Mouse (Mus musculus): ENCODE data around the gene Ccna1. TPM values are rescaled to one million over a fixed set of nuclear protein-coding genes. Genes with fewer than 3 reads are reported as not detected.

Gene Ccna1
- 0.43 and 0.98 TPM in 2 replicates for polyA plus RNA-seq (2016; fragmentation: Nextera tagmentation; extraction: Ambion mirVana)

DNA sequence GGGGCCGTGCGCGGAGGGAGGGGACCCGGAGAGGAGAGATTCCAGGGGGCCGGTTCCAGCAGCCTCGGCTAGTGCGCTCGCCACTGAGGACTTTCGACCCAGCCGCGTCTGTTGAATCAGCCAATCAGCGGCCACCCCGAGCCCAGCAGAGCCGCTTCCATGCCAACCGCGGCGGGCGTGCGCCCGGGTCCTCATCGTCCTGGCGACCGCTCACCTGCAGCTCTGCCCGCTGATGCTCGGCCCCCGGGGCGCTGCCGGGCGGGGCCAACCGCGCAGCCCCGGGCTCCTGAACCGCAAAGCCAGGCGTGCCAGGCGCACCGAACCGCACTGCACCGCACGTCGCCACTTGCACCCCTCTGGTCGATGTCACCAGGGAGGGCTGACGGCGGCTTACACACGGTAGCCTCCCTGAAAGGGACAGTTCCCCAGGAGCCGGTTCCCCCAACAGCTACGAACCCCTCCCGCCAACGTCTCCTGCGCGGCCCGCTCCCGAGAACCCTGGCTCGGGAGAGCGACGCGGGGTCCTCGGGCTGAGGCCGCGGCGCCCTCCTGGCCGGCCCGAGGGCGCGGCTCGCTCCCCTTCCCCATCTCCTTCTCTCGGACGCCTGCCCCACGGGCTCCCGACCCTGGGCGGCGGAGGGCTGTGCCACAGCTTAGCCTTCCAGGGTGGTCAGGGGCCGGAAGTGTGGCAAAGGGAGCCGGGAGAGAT, at the start of gene Ccna1:
Gene Ccna1 (minus strand): TSS at position 464 of the 709 bp plus-strand sequence.
- H3K27ac ChIP-seq = no peak within 1 kb of the TSS
- H3K9ac ChIP-seq = no peak within 1 kb of the TSS; the same call in 1 of the 2 replicates
- peak within 1 kb of the TSS; percentile 67 for H3K4me2 ChIP-seq
- no peaks in the 10 kb centered on the region for H3K36me3 ChIP-seq
- ATAC-seq = peak; percentile 65
- H3K27me3 ChIP-seq (replicated peaks) = peaks cover 40% of the 10 kb centered on the region
- 3% methylated on average over 64 of the region's 73 CpGs for WGBS (ENCODE audit: insufficient replicate concordance)
- peaks cover 3% of the 10 kb centered on the region; the same call in 1 of the 2 replicates for H3K4me1 ChIP-seq
- peak within 1 kb of the TSS; percentile 48 for H3K4me3 ChIP-seq
- H3K9me3 ChIP-seq (replicated peaks) = no peaks in the 10 kb centered on the region

DNA sequence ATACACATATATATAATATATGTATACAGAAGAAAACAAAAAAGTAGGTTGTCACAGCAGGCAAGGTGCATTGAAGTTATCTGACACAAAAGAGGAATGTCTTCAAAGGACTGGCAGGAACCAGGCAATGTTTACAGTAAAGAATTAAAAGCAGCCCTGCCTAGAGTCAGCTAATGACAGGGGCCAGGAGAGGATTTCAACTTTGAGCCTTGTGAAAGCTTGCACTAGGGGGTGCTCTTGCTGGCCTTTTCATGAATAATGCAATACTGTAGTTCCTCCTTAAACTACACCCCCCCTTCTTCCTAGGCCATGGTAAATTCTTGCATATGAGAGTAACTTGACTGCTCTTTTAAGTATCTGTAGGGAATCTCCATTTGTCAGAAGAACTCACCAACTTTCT, 45.8 kb upstream of the Ccna1 start:
- H3K36me3 ChIP-seq = no peaks in the 10 kb centered on the region
- H3K27me3 ChIP-seq (replicated peaks) = no peaks in the 10 kb centered on the region
- H3K9me3 ChIP-seq (replicated peaks) = no peaks in the 10 kb centered on the region
- no peak overlapping the region for H3K4me2 ChIP-seq
- H3K9ac ChIP-seq = no peak overlapping the region
- ATAC-seq = no peak
- no peak overlapping the region for H3K4me3 ChIP-seq
- H3K4me1 ChIP-seq = no peaks in the 10 kb centered on the region
- no peak overlapping the region for H3K27ac ChIP-seq

DNA sequence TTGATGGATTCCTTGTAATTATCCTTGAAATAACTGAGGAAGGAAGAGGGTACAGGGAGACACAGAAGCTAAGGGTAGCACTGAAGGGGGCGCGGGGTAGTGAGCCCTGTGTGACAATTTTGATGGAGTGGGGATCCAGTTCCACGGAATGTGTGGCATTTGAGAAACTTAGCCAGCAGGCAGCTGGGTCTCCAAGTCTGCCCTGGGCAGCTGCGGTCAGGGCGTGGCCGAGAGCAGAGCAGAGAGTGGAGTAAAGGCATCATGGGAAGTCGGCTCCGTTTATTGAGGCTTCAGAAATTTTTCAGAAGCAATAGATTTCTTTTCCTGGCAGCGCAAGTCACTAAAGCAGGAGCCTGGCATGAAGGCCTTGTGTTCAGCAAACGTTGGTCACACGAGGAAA, 43.7 kb upstream of the Ccna1 start:
- no peaks in the 10 kb centered on the region for H3K9me3 ChIP-seq (replicated peaks)
- no peak overlapping the region for H3K27ac ChIP-seq
- H3K27me3 ChIP-seq (replicated peaks) = no peaks in the 10 kb centered on the region
- no peaks in the 10 kb centered on the region for H3K4me1 ChIP-seq
- no peak overlapping the region for H3K4me3 ChIP-seq
- WGBS (ENCODE audit: insufficient replicate concordance) = 71% methylated on average over 11 of the region's 11 CpGs
- no peak for ATAC-seq
- H3K4me2 ChIP-seq = no peak overlapping the region
- H3K9ac ChIP-seq = no peak overlapping the region
- no peaks in the 10 kb centered on the region for H3K36me3 ChIP-seq

DNA sequence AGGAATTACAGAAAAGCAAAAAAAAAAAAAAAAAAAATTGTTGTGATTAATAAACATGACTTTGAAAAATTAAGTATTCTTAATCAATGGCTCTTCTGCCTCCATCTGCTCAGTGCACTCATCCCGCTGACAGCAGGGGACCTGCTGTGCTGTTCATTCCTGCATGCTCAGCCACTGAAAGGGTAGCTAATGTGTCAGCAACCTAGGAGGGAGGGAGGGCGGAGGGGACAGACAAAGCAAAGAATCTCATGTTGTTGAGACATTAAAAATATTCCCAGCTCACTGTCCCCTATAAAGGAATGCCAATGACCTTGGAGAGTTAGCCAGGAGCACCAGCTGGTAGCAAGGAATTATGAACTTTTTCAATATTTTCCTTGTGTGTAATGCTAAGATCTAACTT, 42.7 kb upstream of the Ccna1 start:
- Histone ChIP-seq H3K4me3 (no peak overlapping the region), H3K27me3 (replicated peaks) (no peaks in the 10 kb centered on the region), H3K4me2 (no peak overlapping the region), H3K4me1 (no peaks in the 10 kb centered on the region), H3K27ac (no peak overlapping the region), H3K9me3 (replicated peaks) (no peaks in the 10 kb centered on the region), H3K36me3 (no peaks in the 10 kb centered on the region), H3K9ac (no peak overlapping the region)
- ATAC-seq = no peak
- WGBS (ENCODE audit: insufficient replicate concordance) = 69% methylated on average over 2 of the region's 2 CpGs

DNA sequence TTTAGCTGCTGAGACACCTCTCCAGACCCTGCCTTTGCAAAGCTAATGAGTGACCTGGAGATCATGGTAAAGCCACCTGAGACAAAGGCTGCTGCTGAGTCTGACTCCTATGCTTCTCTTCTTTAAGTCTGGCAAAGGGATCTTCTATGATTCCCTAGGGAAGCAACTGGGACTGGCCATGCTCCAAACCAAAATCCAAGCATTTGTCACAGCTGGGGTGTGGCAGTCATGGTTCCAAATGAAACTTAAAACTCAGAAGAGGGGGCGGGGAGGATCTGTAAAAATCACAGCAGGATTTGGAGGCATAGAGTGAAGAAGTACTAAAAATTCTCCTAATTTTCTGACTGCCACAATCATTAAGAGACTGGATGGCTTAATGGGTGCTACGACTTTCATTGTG, 41.9 kb upstream of the Ccna1 start:
- Histone ChIP-seq H3K4me1 (no peaks in the 10 kb centered on the region), H3K9ac (no peak overlapping the region), H3K27ac (no peak overlapping the region), H3K36me3 (no peaks in the 10 kb centered on the region), H3K27me3 (replicated peaks) (no peaks in the 10 kb centered on the region), H3K9me3 (replicated peaks) (no peaks in the 10 kb centered on the region), H3K4me2 (no peak overlapping the region), H3K4me3 (no peak overlapping the region)
- 44% methylated on average over 2 of the region's 2 CpGs for WGBS (ENCODE audit: insufficient replicate concordance)
- no peak for ATAC-seq

- no peak overlapping the region for H3K27ac ChIP-seq
- no peak overlapping the region for H3K4me2 ChIP-seq
Measured at GRCm38 (mm10) chr3:55096655-55097005, 41.3 kb upstream of the Ccna1 start.

DNA sequence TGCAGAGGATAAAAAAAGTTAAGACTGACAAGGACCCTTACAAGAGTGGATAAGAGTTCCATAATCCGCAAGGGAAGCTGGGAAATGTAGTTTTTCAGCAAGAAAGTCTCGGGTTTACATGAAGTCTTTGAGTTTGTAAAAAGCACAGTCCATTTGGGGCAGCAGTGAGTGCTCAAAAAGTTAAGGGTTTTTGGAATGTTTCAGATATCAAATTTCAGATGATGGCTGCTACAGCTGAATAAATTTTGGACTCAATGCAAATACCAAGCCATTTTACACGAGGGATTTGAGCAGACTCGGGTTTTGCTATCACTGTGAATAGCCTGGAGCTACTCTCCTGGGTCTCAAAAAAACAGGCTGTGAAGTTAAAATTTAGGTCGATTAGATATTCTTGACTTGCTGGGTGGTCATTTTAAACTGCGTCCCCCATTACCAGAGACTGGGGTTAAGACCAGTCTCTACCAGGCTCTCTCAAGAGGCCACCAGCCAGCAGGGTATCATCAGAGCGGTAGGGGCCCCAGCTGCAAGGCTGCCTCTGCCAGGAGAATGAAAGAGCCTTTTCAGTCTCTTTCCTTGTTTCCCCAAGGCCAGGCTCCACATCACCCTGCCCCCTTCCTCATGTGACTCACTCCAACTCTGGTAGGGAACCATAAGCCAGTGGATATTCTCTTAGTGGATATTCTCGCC, 40.8 kb upstream of the Ccna1 start:
- ATAC-seq = no peak

More at GRCm38 (mm10) chr3:55096655-55097005, 41.3 kb upstream of the Ccna1 start:
- no peak for ATAC-seq
- Histone ChIP-seq H3K4me3 (no peak overlapping the region), H3K36me3 (no peaks in the 10 kb centered on the region), H3K27me3 (replicated peaks) (no peaks in the 10 kb centered on the region), H3K9ac (no peak overlapping the region), H3K4me1 (no peaks in the 10 kb centered on the region), H3K9me3 (replicated peaks) (no peaks in the 10 kb centered on the region)
- 49% methylated on average over 2 of the region's 2 CpGs for WGBS (ENCODE audit: insufficient replicate concordance)

DNA sequence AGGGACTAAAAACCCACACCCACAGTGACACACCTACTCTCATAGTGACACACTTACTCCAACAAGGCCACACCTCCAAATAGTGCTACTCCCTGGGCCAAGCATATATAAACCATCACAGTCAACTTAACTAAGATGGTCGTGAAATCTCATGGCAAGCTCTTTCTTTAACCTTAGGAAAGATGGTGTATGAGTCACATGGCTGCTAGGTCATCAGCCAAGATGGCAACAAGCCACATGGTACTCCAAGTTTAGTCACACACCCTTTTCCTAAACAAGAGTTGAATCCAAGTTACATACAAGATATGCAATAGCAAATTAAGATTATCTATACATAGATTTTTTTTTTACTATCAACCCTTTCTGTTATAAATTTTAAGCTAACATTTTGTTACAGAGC, 37.9 kb upstream of the Ccna1 start:
- Histone ChIP-seq H3K4me2 (no peak overlapping the region), H3K4me1 (no peaks in the 10 kb centered on the region), H3K27me3 (replicated peaks) (no peaks in the 10 kb centered on the region), H3K27ac (no peak overlapping the region), H3K9me3 (replicated peaks) (no peaks in the 10 kb centered on the region), H3K4me3 (no peak overlapping the region), H3K36me3 (no peaks in the 10 kb centered on the region), H3K9ac (no peak overlapping the region)
- WGBS (ENCODE audit: insufficient replicate concordance) = 56% methylated on average over 1 of the region's 1 CpGs
- no peak for ATAC-seq

More for the DNA sequence above, 40.8 kb upstream of the Ccna1 start:
- Histone ChIP-seq H3K9me3 (replicated peaks) (no peaks in the 10 kb centered on the region), H3K9ac (no peak overlapping the region), H3K4me1 (no peaks in the 10 kb centered on the region), H3K4me3 (no peak overlapping the region), H3K27me3 (replicated peaks) (no peaks in the 10 kb centered on the region), H3K4me2 (no peak overlapping the region), H3K36me3 (no peaks in the 10 kb centered on the region), H3K27ac (no peak overlapping the region)
- WGBS (ENCODE audit: insufficient replicate concordance) = 37% methylated on average over 8 of the region's 8 CpGs

DNA sequence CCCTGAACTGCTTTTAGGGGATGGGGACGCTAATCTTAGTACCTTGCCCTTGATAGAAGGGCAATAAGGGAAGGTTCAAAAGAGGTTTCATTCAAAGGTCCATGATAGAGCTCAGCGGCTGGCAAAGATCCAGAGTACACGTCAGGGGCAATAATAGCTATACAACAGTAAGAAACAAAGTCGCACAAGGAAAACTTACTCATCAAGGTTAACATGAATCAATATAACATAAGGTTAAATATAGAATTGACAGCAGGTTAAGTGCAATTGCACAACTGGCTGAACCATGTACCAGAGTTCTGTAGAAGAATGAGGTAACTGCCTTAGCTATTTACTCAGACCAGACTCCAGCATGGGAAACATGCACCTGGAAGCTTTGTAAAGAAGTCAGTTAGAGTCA, 34.0 kb upstream of the Ccna1 start:
- Histone ChIP-seq H3K9ac (no peak overlapping the region), H3K27me3 (replicated peaks) (no peaks in the 10 kb centered on the region), H3K9me3 (replicated peaks) (no peaks in the 10 kb centered on the region), H3K4me1 (no peaks in the 10 kb centered on the region), H3K4me3 (no peak overlapping the region), H3K27ac (no peak overlapping the region), H3K36me3 (no peaks in the 10 kb centered on the region), H3K4me2 (no peak overlapping the region)
- ATAC-seq = no peak
- 52% methylated on average over 4 of the region's 4 CpGs for WGBS (ENCODE audit: insufficient replicate concordance)

- ATAC-seq = no peak
- H3K27me3 ChIP-seq (replicated peaks) = no peaks in the 10 kb centered on the region
- H3K4me1 ChIP-seq = no peaks in the 10 kb centered on the region
- no peak overlapping the region for H3K4me2 ChIP-seq
- H3K9ac ChIP-seq = no peak overlapping the region
- H3K36me3 ChIP-seq = no peaks in the 10 kb centered on the region
- no peak overlapping the region for H3K4me3 ChIP-seq
- WGBS (ENCODE audit: insufficient replicate concordance) = 51% methylated on average over 3 of the region's 3 CpGs
- no peak overlapping the region for H3K27ac ChIP-seq
- no peaks in the 10 kb centered on the region for H3K9me3 ChIP-seq (replicated peaks)
Measured at GRCm38 (mm10) chr3:55088843-55089242, 33.5 kb upstream of the Ccna1 start.

GRCm38 (mm10) chr3:55088359-55088758, 33.1 kb upstream of the Ccna1 start:
- Histone ChIP-seq H3K36me3 (no peaks in the 10 kb centered on the region), H3K4me2 (no peak overlapping the region), H3K4me3 (no peak overlapping the region), H3K27ac (no peak overlapping the region), H3K4me1 (no peaks in the 10 kb centered on the region), H3K9ac (no peak overlapping the region), H3K27me3 (replicated peaks) (no peaks in the 10 kb centered on the region), H3K9me3 (replicated peaks) (no peaks in the 10 kb centered on the region)
- no peak for ATAC-seq
- WGBS (ENCODE audit: insufficient replicate concordance) = 54% methylated on average over 4 of the region's 4 CpGs

- no peaks in the 10 kb centered on the region for H3K36me3 ChIP-seq
- no peak overlapping the region for H3K27ac ChIP-seq
- H3K4me3 ChIP-seq = no peak overlapping the region
- WGBS (ENCODE audit: insufficient replicate concordance) = 35% methylated on average over 4 of the region's 4 CpGs
- no peaks in the 10 kb centered on the region for H3K27me3 ChIP-seq (replicated peaks)
- no peak for ATAC-seq
- H3K9me3 ChIP-seq (replicated peaks) = no peaks in the 10 kb centered on the region
- no peak overlapping the region for H3K4me2 ChIP-seq
- no peak overlapping the region for H3K9ac ChIP-seq
- H3K4me1 ChIP-seq = no peaks in the 10 kb centered on the region
Measured at GRCm38 (mm10) chr3:55087360-55087759, 32.1 kb upstream of the Ccna1 start.

Measured in liver, embryonic 12.5 days (tissue).